Mouse (Mus musculus): Measurements from ENCODE around the gene Abcc8.
"Not testable (repeated sequence)": the region's sequence is repeated elsewhere in the genome, so short reads cannot be mapped to it uniquely, and the experiment has no call there.

The Abcc8 gene

GRCm38 (mm10) chr7:46179431-46180275 is at the start of gene Abcc8:
Gene Abcc8 (minus strand): TSS chr7:46180033.
- no peak for DNase-seq (ENCODE audit: low read depth, low spot score)

- DNase-seq (ENCODE audit: low read depth, low spot score), result peak; percentile 51
Observed at GRCm38 (mm10) chr7:46226936-46227335, 47.1 kb upstream of the Abcc8 start.

- peak; percentile 38 for DNase-seq (ENCODE audit: low read depth, low spot score)
Observed at GRCm38 (mm10) chr7:46226253-46226652, 46.4 kb upstream of the Abcc8 start.

- no peak for DNase-seq (ENCODE audit: low read depth, low spot score)
Observed at GRCm38 (mm10) chr7:46220591-46221129, 40.8 kb upstream of the Abcc8 start.

GRCm38 (mm10) chr7:46218415-46218814 is 38.6 kb upstream of the Abcc8 start:
- no peak for DNase-seq (ENCODE audit: low read depth, low spot score)

GRCm38 (mm10) chr7:46216481-46216880 is 36.6 kb upstream of the Abcc8 start:
- no peak for DNase-seq (ENCODE audit: low read depth, low spot score)

GRCm38 (mm10) chr7:46210276-46210675 is 30.4 kb upstream of the Abcc8 start:
- DNase-seq (ENCODE audit: low read depth, low spot score), result no peak

- no peak for DNase-seq (ENCODE audit: low read depth, low spot score)
Observed at GRCm38 (mm10) chr7:46208131-46208530, 28.3 kb upstream of the Abcc8 start.

GRCm38 (mm10) chr7:46204775-46205174 is 24.9 kb upstream of the Abcc8 start:
- DNase-seq (ENCODE audit: low read depth, low spot score), result peak; percentile 64

GRCm38 (mm10) chr7:46204046-46204471 is 24.2 kb upstream of the Abcc8 start:
- peak; percentile 87 for DNase-seq (ENCODE audit: low read depth, low spot score)

- no peak for DNase-seq (ENCODE audit: low read depth, low spot score)
Observed at GRCm38 (mm10) chr7:46201649-46202048, 21.8 kb upstream of the Abcc8 start.

GRCm38 (mm10) chr7:46200021-46200420 is 20.2 kb upstream of the Abcc8 start:
- no peak for DNase-seq (ENCODE audit: low read depth, low spot score)

GRCm38 (mm10) chr7:46195356-46195755 is 15.5 kb upstream of the Abcc8 start:
- peak; percentile 57 for DNase-seq (ENCODE audit: low read depth, low spot score)

- no peak for DNase-seq (ENCODE audit: low read depth, low spot score)
Observed at GRCm38 (mm10) chr7:46184232-46184631, 4.4 kb upstream of the Abcc8 start.

GRCm38 (mm10) chr7:46181590-46181989 is 1.8 kb upstream of the Abcc8 start:
- DNase-seq (ENCODE audit: low read depth, low spot score), result peak; percentile 28

- DNase-seq (ENCODE audit: low read depth, low spot score), result not testable (repeated sequence)
Observed at GRCm38 (mm10) chr7:46168980-46169379, 10.9 kb downstream of the Abcc8 start.

GRCm38 (mm10) chr7:46168402-46168801 is 11.4 kb downstream of the Abcc8 start:
- DNase-seq (ENCODE audit: low read depth, low spot score), result no peak

- no peak for DNase-seq (ENCODE audit: low read depth, low spot score)
Observed at GRCm38 (mm10) chr7:46167901-46168300, 11.9 kb downstream of the Abcc8 start.

GRCm38 (mm10) chr7:46165876-46166275 is 14.0 kb downstream of the Abcc8 start:
- DNase-seq (ENCODE audit: low read depth, low spot score), result no peak

GRCm38 (mm10) chr7:46162731-46163130 is 17.1 kb downstream of the Abcc8 start:
- no peak for DNase-seq (ENCODE audit: low read depth, low spot score)

GRCm38 (mm10) chr7:46162132-46162727 is 17.6 kb downstream of the Abcc8 start:
- DNase-seq (ENCODE audit: low read depth, low spot score), result peak; percentile 47

- DNase-seq (ENCODE audit: low read depth, low spot score), result no peak
Observed at GRCm38 (mm10) chr7:46161615-46162014, 18.2 kb downstream of the Abcc8 start.

GRCm38 (mm10) chr7:46157746-46158145 is 22.1 kb downstream of the Abcc8 start:
- no peak for DNase-seq (ENCODE audit: low read depth, low spot score)
